Mouse (Mus musculus) myocyte (in vitro differentiated cells): Measurements from ENCODE around the gene Spats1. TPM values are rescaled to one million over a fixed set of nuclear protein-coding genes. Genes with fewer than 3 reads are reported as not detected.

Experiments
- H3K27me3 ChIP-seq: one replicate; pipeline ENCODE4 v1.6.1; 2011; ENCODE audit not compliant: control insufficient read depth, insufficient read depth, insufficient read length
- H3K36me3 ChIP-seq: one replicate; pipeline ENCODE4 v1.6.1; 2011; ENCODE audit not compliant: control insufficient read depth, insufficient read depth
- H3K4me2 ChIP-seq: one replicate; pipeline ENCODE4 v1.6.1; 2011; ENCODE audit warnings: low read depth, control low read depth
- H3K4me3 ChIP-seq: one replicate; pipeline ENCODE4 v1.5.1; 2011; ENCODE audit warnings: mild to moderate bottlenecking, control low read depth, moderate library complexity
- H3K79me2 ChIP-seq: one replicate; pipeline ENCODE4 v1.6.1; 2011; ENCODE audit not compliant: control insufficient read depth, insufficient read depth
- H3ac ChIP-seq: one replicate; pipeline ENCODE4 v1.6.1; 2011; ENCODE audit not compliant: control insufficient read depth, insufficient read length
- CEBPB ChIP-seq: IDR thresholded peaks from 2 replicates; pipeline ENCODE4 v1.6.1; 2011; ENCODE audit warnings: mild to moderate bottlenecking, moderate library complexity; ENCODE audit not compliant: poor library complexity, insufficient read depth, severe bottlenecking
- E2F4 ChIP-seq: IDR thresholded peaks from one replicate; pipeline ENCODE4 v1.6.1; 2011; ENCODE audit warnings: mild to moderate bottlenecking, control low read depth, moderate library complexity; ENCODE audit not compliant: insufficient read depth
- MAX ChIP-seq: IDR thresholded peaks from one replicate; pipeline ENCODE4 v1.6.1; 2011; ENCODE audit warnings: low read depth, mild to moderate bottlenecking, control low read depth
- MYOD1 ChIP-seq, 3 experiments: IDR thresholded peaks; one replicate each; pipeline ENCODE4 v1.6.1; 2011; ENCODE audit warnings: control low read depth in 2 of 3, low read depth in 2 of 3, mild to moderate bottlenecking in 2 of 3, moderate library complexity in 1 of 3; ENCODE audit not compliant: insufficient read length in 2 of 3, control insufficient read depth in 1 of 3
- MYOG ChIP-seq, 3 experiments: IDR thresholded peaks; one replicate each; pipeline ENCODE4 v1.6.1; 2011; ENCODE audit warnings: control low read depth in 2 of 3, low read depth in 2 of 3, mild to moderate bottlenecking in 2 of 3; ENCODE audit not compliant: insufficient read length in 2 of 3, control insufficient read depth in 1 of 3, insufficient read depth in 1 of 3
- POLR2A ChIP-seq: IDR thresholded peaks from one replicate; pipeline ENCODE4 v1.6.1; 2011; ENCODE audit warnings: low read depth, mild to moderate bottlenecking, control low read depth, moderate library complexity; ENCODE audit not compliant: insufficient read length
- POLR2AphosphoS2 ChIP-seq: IDR thresholded peaks from one replicate; pipeline ENCODE4 v1.6.1; 2011; ENCODE audit warnings: low read depth, control low read depth; ENCODE audit not compliant: insufficient read length
- REST ChIP-seq: IDR thresholded peaks from one replicate; pipeline ENCODE4 v1.6.1; 2011; ENCODE audit warnings: mild to moderate bottlenecking, control low read depth, moderate library complexity; ENCODE audit not compliant: insufficient read depth, insufficient read length
- SRF ChIP-seq: IDR thresholded peaks from one replicate; pipeline ENCODE4 v1.6.1; 2011; ENCODE audit warnings: low read depth; ENCODE audit not compliant: control insufficient read depth, insufficient read length
- TCF12 ChIP-seq: IDR thresholded peaks from one replicate; pipeline ENCODE4 v1.6.1; 2011; ENCODE audit warnings: mild to moderate bottlenecking, control low read depth; ENCODE audit not compliant: poor library complexity, insufficient read depth, severe bottlenecking
- TCF3 ChIP-seq: IDR thresholded peaks from one replicate; pipeline ENCODE4 v1.6.1; 2011; ENCODE audit warnings: low read depth, control low read depth; ENCODE audit not compliant: insufficient read length
- USF1 ChIP-seq: IDR thresholded peaks from one replicate; pipeline ENCODE4 v1.6.1; 2011; ENCODE audit warnings: low read depth, mild to moderate bottlenecking, control low read depth, moderate library complexity
- polyA plus RNA-seq: library from polyadenylated mRNA; unstranded; fragments of >200 nt; fragmentation: generic; extraction: Trizol; gene quantifications from one replicate; pipeline ENCODE4 v1.2.1, GENCODE M21; 2012; ENCODE audit warnings: missing spikeins

Spats1 gene
- polyA plus RNA-seq, 1 experiment = 0.07 TPM

- Histone ChIP-seq H3K4me3 (no peak overlapping the region), H3ac (no peak overlapping the region), H3K79me2 (no peaks in the 10 kb centered on the region), H3K27me3 (peaks cover 8% of the 10 kb centered on the region), H3K4me2 (no peak overlapping the region), H3K36me3 (no peaks in the 10 kb centered on the region)
- TF ChIP-seq MYOG (IDR thresholded peaks at IDR 0.05; ENCODE audit: control insufficient read depth in 1 of 3, insufficient read depth in 1 of 3, insufficient read length in 2 of 3, low read depth in 2 of 3) = no peak
- TF ChIP-seq USF1 = no peak
- no peak for TF ChIP-seq CEBPB
- TF ChIP-seq TCF3 = no peak
- TF ChIP-seq TCF12 = no peak
- TF ChIP-seq POLR2AphosphoS2 = no peak
- TF ChIP-seq E2F4 = no peak
- no peak for TF ChIP-seq MYOD1 (IDR thresholded peaks at IDR 0.05; ENCODE audit: control insufficient read depth in 1 of 3, insufficient read length in 2 of 3, low read depth in 2 of 3)
- no peak for TF ChIP-seq POLR2A
- no peak for TF ChIP-seq SRF
- no peak for TF ChIP-seq REST
- TF ChIP-seq MAX = no peak
Observed at GRCm38 (mm10) chr17:45473667-45474066, 1.5 kb downstream of the Spats1 start.

GRCm38 (mm10) chr17:45470726-45471125 is 4.5 kb downstream of the Spats1 start:
- no peak overlapping the region for H3K4me2 ChIP-seq
- TF ChIP-seq USF1 (no peak), POLR2A (no peak), SRF (no peak), E2F4 (no peak)
- H3K4me3 ChIP-seq = no peak overlapping the region
- no peaks in the 10 kb centered on the region for H3K79me2 ChIP-seq
- peaks cover 4% of the 10 kb centered on the region for H3K27me3 ChIP-seq
- no peaks in the 10 kb centered on the region for H3K36me3 ChIP-seq
- H3ac ChIP-seq = no peak overlapping the region

DNA sequence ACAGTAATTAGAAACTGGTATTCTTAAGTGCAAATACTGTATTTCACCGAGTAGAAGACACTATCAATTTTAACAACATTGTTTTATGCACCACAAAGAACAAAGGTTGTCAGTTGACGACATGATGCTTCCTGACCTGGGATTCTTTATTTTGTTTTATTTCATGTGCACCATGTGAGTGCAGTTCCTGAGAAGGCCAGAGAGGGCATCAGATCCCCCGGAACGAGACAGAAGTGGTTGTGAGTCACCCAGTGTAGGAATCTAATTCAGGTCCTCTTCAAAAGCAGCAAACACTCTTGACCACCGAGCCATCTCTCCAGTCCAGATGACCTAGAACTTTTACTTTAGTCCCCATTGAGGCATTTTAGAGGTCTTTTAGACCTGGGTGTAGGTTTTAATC is 6.9 kb downstream of the Spats1 start:
- no peak for TF ChIP-seq MYOG (IDR thresholded peaks at IDR 0.05; ENCODE audit: control insufficient read depth in 1 of 3, insufficient read depth in 1 of 3, insufficient read length in 2 of 3, low read depth in 2 of 3)
- no peak for TF ChIP-seq SRF
- no peak for TF ChIP-seq E2F4
- no peak for TF ChIP-seq TCF12
- TF ChIP-seq TCF3 = no peak
- no peak for TF ChIP-seq POLR2AphosphoS2
- TF ChIP-seq USF1 = no peak
- no peak for TF ChIP-seq MYOD1 (IDR thresholded peaks at IDR 0.05; ENCODE audit: control insufficient read depth in 1 of 3, insufficient read length in 2 of 3, low read depth in 2 of 3)
- no peak for TF ChIP-seq CEBPB
- TF ChIP-seq MAX = no peak
- H3K4me3 ChIP-seq = no peak overlapping the region

DNA sequence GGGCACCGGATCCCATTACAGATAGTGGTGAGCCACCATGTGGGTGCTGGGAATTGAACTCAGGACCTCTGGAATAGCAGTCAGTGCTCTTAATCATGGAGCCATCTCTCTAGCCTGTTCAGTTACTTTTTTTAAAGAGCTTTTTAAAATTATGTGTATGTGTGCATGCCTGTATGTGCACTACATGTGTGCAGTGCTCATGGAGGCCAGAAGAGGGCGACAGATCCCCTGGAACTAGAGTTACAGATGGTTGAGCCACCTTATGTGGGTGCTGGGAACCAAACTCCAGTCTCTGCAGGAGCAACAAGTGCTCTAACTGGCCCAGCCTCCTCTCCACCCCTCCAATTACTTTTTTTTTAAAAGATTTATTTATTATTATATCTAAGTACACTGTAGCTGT is 8.5 kb downstream of the Spats1 start:
- no peak for TF ChIP-seq MYOG (IDR thresholded peaks at IDR 0.05; ENCODE audit: control insufficient read depth in 1 of 3, insufficient read depth in 1 of 3, insufficient read length in 2 of 3, low read depth in 2 of 3)
- TF ChIP-seq REST = no peak
- TF ChIP-seq TCF3 = no peak
- no peak for TF ChIP-seq POLR2A
- no peak for TF ChIP-seq CEBPB
- no peak for TF ChIP-seq MAX
- no peak for TF ChIP-seq MYOD1 (IDR thresholded peaks at IDR 0.05; ENCODE audit: control insufficient read depth in 1 of 3, insufficient read length in 2 of 3, low read depth in 2 of 3)
- TF ChIP-seq SRF = no peak
- no peak for TF ChIP-seq E2F4
- no peak for TF ChIP-seq TCF12
- Histone ChIP-seq H3ac (no peak overlapping the region), H3K4me2 (no peak overlapping the region), H3K36me3 (no peaks in the 10 kb centered on the region), H3K79me2 (no peaks in the 10 kb centered on the region), H3K27me3 (no peaks in the 10 kb centered on the region), H3K4me3 (no peak overlapping the region)

More for the DNA sequence above, 6.9 kb downstream of the Spats1 start:
- no peaks in the 10 kb centered on the region for H3K79me2 ChIP-seq
- no peak overlapping the region for H3ac ChIP-seq
- H3K4me2 ChIP-seq = no peak overlapping the region
- peaks cover 4% of the 10 kb centered on the region for H3K27me3 ChIP-seq
- no peaks in the 10 kb centered on the region for H3K36me3 ChIP-seq

DNA sequence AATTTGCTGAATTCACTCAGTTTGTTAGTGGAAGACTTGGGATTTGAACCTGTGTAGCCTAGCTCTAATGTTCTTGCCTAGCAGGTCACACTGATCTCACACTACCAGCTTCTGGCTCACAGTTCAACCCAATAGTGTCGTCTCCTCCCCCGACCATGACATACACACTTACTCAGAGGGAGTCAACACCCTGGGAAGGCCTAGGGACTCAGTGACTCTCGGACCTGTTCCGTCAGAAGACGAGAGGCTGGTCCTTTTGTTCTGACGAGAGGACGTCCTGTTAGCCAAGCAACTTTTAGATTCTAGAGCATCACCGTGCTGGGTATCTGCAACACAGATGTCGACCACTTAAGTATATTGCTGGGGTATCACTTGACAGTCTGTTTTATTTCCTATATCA is 11.0 kb downstream of the Spats1 start:
- Histone ChIP-seq H3K79me2 (no peaks in the 10 kb centered on the region), H3K27me3 (no peaks in the 10 kb centered on the region), H3K4me2 (no peak overlapping the region), H3ac (no peak overlapping the region), H3K36me3 (no peaks in the 10 kb centered on the region), H3K4me3 (no peak overlapping the region)
- no peak for TF ChIP-seq CEBPB
- TF ChIP-seq REST = no peak
- TF ChIP-seq MYOG (IDR thresholded peaks at IDR 0.05; ENCODE audit: control insufficient read depth in 1 of 3, insufficient read depth in 1 of 3, insufficient read length in 2 of 3, low read depth in 2 of 3) = no peak
